Mouse (Mus musculus): ENCODE measurements at regions not wholly inside any gene's neighbourhood (a gene's known extent, or its start where the extent isn't known, plus 50 kb on each side); places are given as distances from the start of the nearest gene placed in this dataset.

DNA sequence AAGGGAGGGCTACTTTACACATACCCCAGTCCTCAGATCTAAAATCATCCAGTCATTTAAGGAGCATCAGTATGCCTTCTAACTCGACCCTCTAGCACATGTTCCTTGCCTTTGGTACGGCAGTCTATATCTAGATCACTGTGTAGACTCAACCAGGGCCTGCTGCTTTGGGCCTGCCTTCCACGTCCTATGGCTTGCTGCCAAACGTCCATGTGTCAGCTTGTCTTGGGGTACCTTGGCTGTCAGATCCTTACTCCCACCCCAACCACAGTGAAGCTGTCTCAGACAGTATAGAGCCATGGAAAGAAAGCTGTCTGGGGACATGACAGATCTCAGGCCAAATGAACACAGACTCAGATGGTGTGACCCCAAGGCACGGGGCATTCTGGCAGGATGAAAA, 258.4 kb downstream of the Bcor start:
- no peak overlapping the region for H3K4me3 ChIP-seq (ENCODE audit: control insufficient read depth, low read depth, low read length)
- H3K4me1 ChIP-seq (ENCODE audit: control insufficient read depth, insufficient read depth, low read length), result peaks cover 2% of the 10 kb centered on the region; the same call in 1 of the 2 replicates
- no peak for TF ChIP-seq POLR2A (IDR thresholded peaks at IDR 0.05; ENCODE audit: control insufficient read depth, low read depth, low read length)
- TF ChIP-seq CTCF (IDR thresholded peaks at IDR 0.05; ENCODE audit: control insufficient read depth, insufficient read depth, insufficient replicate concordance, low read depth, low read length), result no peak
- no peak overlapping the region for H3K27ac ChIP-seq (ENCODE audit: control insufficient read depth, insufficient read depth, low read depth, low read length)
- no peaks in the 10 kb centered on the region for H3K36me3 ChIP-seq (ENCODE audit: control insufficient read depth, insufficient read depth, low read length)
- H3K27me3 ChIP-seq (ENCODE audit: control insufficient read depth, insufficient read depth, low read length), result no peaks in the 10 kb centered on the region

DNA sequence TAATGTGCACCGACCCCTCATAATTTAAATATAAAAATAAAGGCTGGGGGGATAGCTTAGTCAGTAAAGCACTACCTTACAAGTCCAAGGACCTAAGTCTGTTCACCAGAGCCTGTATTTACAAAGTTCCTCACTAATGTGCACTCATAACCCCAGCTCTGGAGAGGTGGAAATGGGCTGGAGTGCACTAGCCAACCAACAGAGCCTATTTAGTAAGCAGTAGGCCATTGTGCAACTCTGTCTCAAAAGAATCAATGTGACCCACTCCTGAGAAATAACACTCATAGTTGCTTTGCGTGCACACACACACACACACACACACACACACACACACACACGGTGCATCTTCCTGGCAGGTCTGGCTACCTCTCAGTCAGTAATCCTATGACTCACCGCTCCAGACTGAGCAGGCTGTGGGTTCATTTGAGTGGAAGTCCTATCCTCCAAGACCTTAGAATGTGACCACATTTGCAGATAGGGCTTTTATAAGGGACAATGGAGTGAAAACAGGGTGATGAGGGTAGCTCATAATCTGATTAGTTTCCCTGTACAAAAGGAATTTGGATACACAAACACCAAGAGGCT, 256.9 kb downstream of the Bcor start:
- H3K4me3 ChIP-seq (ENCODE audit: control insufficient read depth, low read depth, low read length), result no peak overlapping the region
- H3K27ac ChIP-seq (ENCODE audit: control insufficient read depth, insufficient read depth, low read depth, low read length), result no peak overlapping the region
- no peaks in the 10 kb centered on the region for H3K27me3 ChIP-seq (ENCODE audit: control insufficient read depth, insufficient read depth, low read length)
- no peaks in the 10 kb centered on the region for H3K36me3 ChIP-seq (ENCODE audit: control insufficient read depth, insufficient read depth, low read length)
- peaks cover 2% of the 10 kb centered on the region; the same call in 1 of the 2 replicates for H3K4me1 ChIP-seq (ENCODE audit: control insufficient read depth, insufficient read depth, low read length)
- TF ChIP-seq POLR2A (IDR thresholded peaks at IDR 0.05; ENCODE audit: control insufficient read depth, low read depth, low read length) (no peak), CTCF (IDR thresholded peaks at IDR 0.05; ENCODE audit: control insufficient read depth, insufficient read depth, insufficient replicate concordance, low read depth, low read length) (no peak)

DNA sequence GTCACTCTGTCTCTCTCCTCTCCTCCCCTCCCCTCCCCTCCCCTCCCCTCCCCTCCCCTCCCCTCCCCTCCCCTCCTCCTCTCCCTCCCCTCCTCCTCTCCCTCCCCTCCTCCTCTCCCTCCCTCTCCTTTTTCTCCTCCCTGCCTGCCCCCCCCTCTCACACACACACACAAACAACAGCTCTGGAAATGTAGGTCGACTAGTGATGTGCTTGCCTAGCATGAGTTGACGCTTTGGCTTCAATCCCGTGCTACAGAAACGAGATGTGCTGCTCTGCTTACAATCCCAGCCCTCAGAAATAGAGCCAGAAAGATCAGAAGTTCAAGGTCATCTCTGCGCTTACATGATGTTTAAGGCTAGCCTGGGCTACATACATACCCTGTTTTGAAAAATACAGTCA, 254.9 kb downstream of the Bcor start:
- Histone ChIP-seq H3K27ac (ENCODE audit: control insufficient read depth, insufficient read depth, low read depth, low read length) (no peak overlapping the region), H3K4me3 (ENCODE audit: control insufficient read depth, low read depth, low read length) (no peak overlapping the region), H3K27me3 (ENCODE audit: control insufficient read depth, insufficient read depth, low read length) (no peaks in the 10 kb centered on the region), H3K4me1 (ENCODE audit: control insufficient read depth, insufficient read depth, low read length) (no peaks in the 10 kb centered on the region), H3K36me3 (ENCODE audit: control insufficient read depth, insufficient read depth, low read length) (no peaks in the 10 kb centered on the region)
- TF ChIP-seq POLR2A (IDR thresholded peaks at IDR 0.05; ENCODE audit: control insufficient read depth, low read depth, low read length) (no peak), CTCF (IDR thresholded peaks at IDR 0.05; ENCODE audit: control insufficient read depth, insufficient read depth, insufficient replicate concordance, low read depth, low read length) (no peak)

DNA sequence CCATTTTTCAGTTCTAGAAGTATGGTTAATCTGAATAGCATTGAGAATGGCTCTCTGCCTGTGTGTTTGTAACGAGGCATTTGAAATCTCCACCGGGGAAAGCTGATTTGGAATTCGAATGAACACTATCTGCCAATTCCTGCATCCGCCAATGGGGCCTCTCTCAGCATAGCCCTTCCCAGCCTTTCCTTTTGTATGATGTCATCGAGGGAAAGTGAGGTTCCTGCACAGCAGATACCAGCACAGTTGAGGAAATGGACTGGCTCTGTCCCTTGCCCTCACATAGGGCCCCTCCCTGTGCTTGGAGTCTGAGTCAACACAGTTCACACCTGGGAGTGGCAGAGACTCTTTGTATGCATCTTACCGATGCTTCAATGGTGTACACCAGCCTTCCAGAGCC, 253.0 kb downstream of the Bcor start:
- TF ChIP-seq POLR2A (IDR thresholded peaks at IDR 0.05; ENCODE audit: control insufficient read depth, low read depth, low read length), result no peak
- TF ChIP-seq CTCF (IDR thresholded peaks at IDR 0.05; ENCODE audit: control insufficient read depth, insufficient read depth, insufficient replicate concordance, low read depth, low read length), result no peak
- H3K27me3 ChIP-seq (ENCODE audit: control insufficient read depth, insufficient read depth, low read length), result no peaks in the 10 kb centered on the region
- H3K4me3 ChIP-seq (ENCODE audit: control insufficient read depth, low read depth, low read length), result no peak overlapping the region

DNA sequence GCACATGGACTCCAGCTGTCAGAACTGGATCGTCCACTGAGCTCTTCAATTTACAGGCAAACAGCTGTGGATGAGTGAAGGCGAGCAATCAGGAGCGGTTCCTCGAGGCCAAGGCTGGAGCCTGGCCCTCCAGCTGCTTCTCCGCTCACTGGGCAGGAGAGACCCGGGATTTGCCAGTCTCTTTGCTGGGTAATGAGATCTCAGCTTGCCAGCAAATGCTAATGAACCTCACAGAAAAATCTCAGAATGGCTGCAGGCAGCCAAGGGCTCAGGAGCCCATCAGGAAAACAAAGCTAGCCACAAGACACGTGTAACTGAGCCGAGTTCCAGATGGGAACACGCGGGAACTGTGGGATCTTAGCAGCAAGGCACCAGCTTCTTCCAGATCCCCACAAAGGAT, 244.2 kb downstream of the Bcor start:
- no peaks in the 10 kb centered on the region for H3K4me1 ChIP-seq (ENCODE audit: control insufficient read depth, insufficient read depth, low read length)
- no peak overlapping the region for H3K4me3 ChIP-seq (ENCODE audit: control insufficient read depth, low read depth, low read length)
- no peaks in the 10 kb centered on the region for H3K36me3 ChIP-seq (ENCODE audit: control insufficient read depth, insufficient read depth, low read length)
- no peak overlapping the region for H3K27ac ChIP-seq (ENCODE audit: control insufficient read depth, insufficient read depth, low read depth, low read length)
- TF ChIP-seq CTCF (IDR thresholded peaks at IDR 0.05; ENCODE audit: control insufficient read depth, insufficient read depth, insufficient replicate concordance, low read depth, low read length), result no peak
- TF ChIP-seq POLR2A (IDR thresholded peaks at IDR 0.05; ENCODE audit: control insufficient read depth, low read depth, low read length), result no peak
- no peaks in the 10 kb centered on the region for H3K27me3 ChIP-seq (ENCODE audit: control insufficient read depth, insufficient read depth, low read length)

More for the DNA sequence above, 253.0 kb downstream of the Bcor start:
- Histone ChIP-seq H3K27ac (ENCODE audit: control insufficient read depth, insufficient read depth, low read depth, low read length) (no peak overlapping the region), H3K36me3 (ENCODE audit: control insufficient read depth, insufficient read depth, low read length) (no peaks in the 10 kb centered on the region), H3K4me1 (ENCODE audit: control insufficient read depth, insufficient read depth, low read length) (no peaks in the 10 kb centered on the region)

DNA sequence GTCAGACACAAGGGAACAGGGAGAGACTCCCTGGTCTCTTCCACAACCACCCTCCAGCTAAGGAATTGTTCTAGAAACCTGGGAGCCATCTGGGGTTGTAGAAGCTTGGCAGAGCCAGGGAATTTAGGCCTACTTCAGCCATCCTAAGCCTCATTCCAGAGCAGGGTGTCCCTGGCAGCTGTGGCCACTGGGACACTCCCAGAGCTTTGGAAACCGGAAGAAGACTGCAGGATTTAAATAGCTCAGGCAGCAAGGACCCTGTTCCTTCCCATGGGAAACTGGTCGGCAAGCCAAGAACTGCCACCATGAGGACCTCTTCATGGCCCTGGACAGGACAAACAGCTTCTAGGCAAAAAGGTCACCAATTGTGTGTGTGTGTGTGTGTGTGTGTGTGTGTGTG, 239.9 kb downstream of the Bcor start:
- Histone ChIP-seq H3K4me3 (ENCODE audit: control insufficient read depth, low read depth, low read length) (no peak overlapping the region), H3K27me3 (ENCODE audit: control insufficient read depth, insufficient read depth, low read length) (no peaks in the 10 kb centered on the region), H3K36me3 (ENCODE audit: control insufficient read depth, insufficient read depth, low read length) (no peaks in the 10 kb centered on the region), H3K4me1 (ENCODE audit: control insufficient read depth, insufficient read depth, low read length) (no peaks in the 10 kb centered on the region), H3K27ac (ENCODE audit: control insufficient read depth, insufficient read depth, low read depth, low read length) (no peak overlapping the region)
- no peak for TF ChIP-seq CTCF (IDR thresholded peaks at IDR 0.05; ENCODE audit: control insufficient read depth, insufficient read depth, insufficient replicate concordance, low read depth, low read length)
- no peak for TF ChIP-seq POLR2A (IDR thresholded peaks at IDR 0.05; ENCODE audit: control insufficient read depth, low read depth, low read length)

DNA sequence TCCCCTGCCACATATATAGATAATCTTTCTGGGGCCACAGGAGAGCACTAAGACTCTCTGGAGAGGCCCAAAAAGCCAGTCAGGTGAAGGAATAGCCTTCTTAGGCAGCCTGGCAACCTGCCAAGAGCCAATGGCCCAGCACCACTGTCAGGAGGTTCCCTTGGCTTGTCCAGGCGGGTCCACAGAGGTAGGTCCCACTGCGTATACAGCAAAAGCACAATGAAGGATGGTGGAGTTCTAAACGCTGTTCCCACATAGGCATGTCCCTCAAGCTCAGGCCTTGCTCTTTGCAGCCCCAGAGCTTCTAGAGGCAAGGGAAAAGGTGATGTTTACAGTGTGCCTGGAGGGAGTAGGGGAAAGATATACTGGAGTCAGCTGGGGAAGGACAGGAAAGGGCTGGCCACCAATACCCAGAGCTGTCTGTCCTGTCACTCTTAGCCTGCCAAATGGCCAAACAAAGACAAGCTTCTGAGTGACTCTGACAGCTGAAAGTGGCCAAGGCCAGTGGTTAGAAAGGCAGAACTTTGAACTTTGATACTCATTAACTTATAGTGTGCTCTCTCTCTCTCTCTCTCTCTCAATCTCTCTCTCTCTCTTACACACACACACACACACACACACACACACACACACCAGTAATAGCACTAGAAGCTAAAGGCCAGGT, 235.4 kb downstream of the Bcor start:
- no peak for TF ChIP-seq CTCF (IDR thresholded peaks at IDR 0.05; ENCODE audit: control insufficient read depth, insufficient read depth, insufficient replicate concordance, low read depth, low read length)
- no peak for TF ChIP-seq POLR2A (IDR thresholded peaks at IDR 0.05; ENCODE audit: control insufficient read depth, low read depth, low read length)
- Histone ChIP-seq H3K4me3 (ENCODE audit: control insufficient read depth, low read depth, low read length) (no peak overlapping the region), H3K27me3 (ENCODE audit: control insufficient read depth, insufficient read depth, low read length) (no peaks in the 10 kb centered on the region), H3K4me1 (ENCODE audit: control insufficient read depth, insufficient read depth, low read length) (no peaks in the 10 kb centered on the region), H3K36me3 (ENCODE audit: control insufficient read depth, insufficient read depth, low read length) (no peaks in the 10 kb centered on the region), H3K27ac (ENCODE audit: control insufficient read depth, insufficient read depth, low read depth, low read length) (no peak overlapping the region)

Data from testis, adult 2 months (tissue).